Mouse (Mus musculus): ENCODE measurements at regions not wholly inside any gene's neighbourhood (a gene's known extent, or its start where the extent isn't known, plus 50 kb on each side); places are given as distances from the start of the nearest gene placed in this dataset.

GRCm38 (mm10) chr14:48753517-48754079 is 80.0 kb upstream of the Otx2 start:
- DNase-seq (ENCODE audit: low read depth): no peak

- DNase-seq (ENCODE audit: low read depth): no peak
Measured at GRCm38 (mm10) chr14:48753084-48753483, 79.5 kb upstream of the Otx2 start.

GRCm38 (mm10) chr14:48752579-48752905 is 78.9 kb upstream of the Otx2 start:
- DNase-seq (ENCODE audit: low read depth): no peak

GRCm38 (mm10) chr14:48751751-48752578 is 78.3 kb upstream of the Otx2 start:
- DNase-seq (ENCODE audit: low read depth): no peak

GRCm38 (mm10) chr14:48750994-48751393 is 77.4 kb upstream of the Otx2 start:
- DNase-seq (ENCODE audit: low read depth): no peak

- DNase-seq (ENCODE audit: low read depth): no peak
Measured at GRCm38 (mm10) chr14:48748976-48749375, 75.4 kb upstream of the Otx2 start.

- no peak for DNase-seq (ENCODE audit: low read depth)
Measured at GRCm38 (mm10) chr14:48747936-48748335, 74.3 kb upstream of the Otx2 start.

GRCm38 (mm10) chr14:48740942-48741602 is 67.5 kb upstream of the Otx2 start:
- no peak for DNase-seq (ENCODE audit: low read depth)

- no peak for DNase-seq (ENCODE audit: low read depth)
Measured at GRCm38 (mm10) chr14:48739121-48739520, 65.5 kb upstream of the Otx2 start.

GRCm38 (mm10) chr14:48738641-48739040 is 65.0 kb upstream of the Otx2 start:
- DNase-seq (ENCODE audit: low read depth): no peak

- DNase-seq (ENCODE audit: low read depth): no peak
Measured at GRCm38 (mm10) chr14:48738213-48738612, 64.6 kb upstream of the Otx2 start.

- no peak for DNase-seq (ENCODE audit: low read depth)
Measured at GRCm38 (mm10) chr14:48736969-48737860, 63.6 kb upstream of the Otx2 start.

GRCm38 (mm10) chr14:48736211-48736610 is 62.6 kb upstream of the Otx2 start:
- no peak for DNase-seq (ENCODE audit: low read depth)

GRCm38 (mm10) chr14:48729996-48730395 is 56.4 kb upstream of the Otx2 start:
- DNase-seq (ENCODE audit: low read depth): no peak

Measured in 416B (cell line).